Mouse (Mus musculus): ENCODE results near the gene Appl2. TPM values are rescaled to one million over a fixed set of nuclear protein-coding genes. Genes with fewer than 3 reads are reported as not detected.

Gene Appl2
- polyA plus RNA-seq, 1 experiment from 2014 or later = 35.7 TPM

GRCm38 (mm10) chr10:83624065-83624464 is 24.5 kb downstream of the Appl2 start:
- no peak for DNase-seq
- peak; percentile 15; the same call in 1 of the 2 replicates for TF ChIP-seq CTCF (IDR thresholded peaks at IDR 0.05; ENCODE audit: low read depth)
- peak; percentile 45 for ATAC-seq (ENCODE audit: insufficient read depth)
- no peak overlapping the region for H3K4me2 ChIP-seq
- H3K9ac ChIP-seq = no peak overlapping the region
- 60% methylated on average over 8 of the region's 8 CpGs for WGBS
- no peak overlapping the region; the same call in 1 of the 2 replicates for H3K27ac ChIP-seq (ENCODE audit: low read depth)
- no peaks in the 10 kb centered on the region for H3K4me1 ChIP-seq (ENCODE audit: insufficient read depth)
- H3K36me3 ChIP-seq (ENCODE audit: insufficient read depth) = peaks cover 40% of the 10 kb centered on the region
- H3K27me3 ChIP-seq (ENCODE audit: insufficient read depth, low read length) = no peaks in the 10 kb centered on the region
- H3K9me3 ChIP-seq (ENCODE audit: low read depth, low read length) = no peaks in the 10 kb centered on the region
- no peak overlapping the region for H3K4me3 ChIP-seq (ENCODE audit: low read depth, low read length)

GRCm38 (mm10) chr10:83620350-83621055 is 28.0 kb downstream of the Appl2 start:
- DNase-seq (peak; percentile 80), ATAC-seq (ENCODE audit: insufficient read depth) (no peak; the same call in 1 of the 2 replicates)
- H3K9ac ChIP-seq = no peak overlapping the region
- no peaks in the 10 kb centered on the region for H3K9me3 ChIP-seq (ENCODE audit: low read depth, low read length)
- no peak overlapping the region for H3K4me3 ChIP-seq (ENCODE audit: low read depth, low read length)
- H3K36me3 ChIP-seq (ENCODE audit: insufficient read depth) = peaks cover 31% of the 10 kb centered on the region
- WGBS = 84% methylated on average over 24 of the region's 24 CpGs
- no peak overlapping the region for H3K27ac ChIP-seq (ENCODE audit: low read depth)
- H3K27me3 ChIP-seq (ENCODE audit: insufficient read depth, low read length) = no peaks in the 10 kb centered on the region
- no peak overlapping the region for H3K4me2 ChIP-seq
- H3K4me1 ChIP-seq (ENCODE audit: insufficient read depth) = no peaks in the 10 kb centered on the region
- TF ChIP-seq CTCF (IDR thresholded peaks at IDR 0.05; ENCODE audit: low read depth) = no peak

- H3K4me1 ChIP-seq (ENCODE audit: insufficient read depth) = no peaks in the 10 kb centered on the region
- peaks cover 27% of the 10 kb centered on the region; the same call in 1 of the 2 replicates for H3K36me3 ChIP-seq (ENCODE audit: insufficient read depth)
- no peak overlapping the region for H3K4me2 ChIP-seq
- ATAC-seq (ENCODE audit: insufficient read depth) = no peak
- no peak overlapping the region for H3K9ac ChIP-seq
- H3K27ac ChIP-seq (ENCODE audit: low read depth) = no peak overlapping the region
- H3K4me3 ChIP-seq (ENCODE audit: low read depth, low read length) = no peak overlapping the region
- no peak for DNase-seq
- WGBS = 75% methylated on average over 12 of the region's 12 CpGs
- TF ChIP-seq CTCF (IDR thresholded peaks at IDR 0.05; ENCODE audit: low read depth) = no peak
- no peaks in the 10 kb centered on the region for H3K27me3 ChIP-seq (ENCODE audit: insufficient read depth, low read length)
- H3K9me3 ChIP-seq (ENCODE audit: low read depth, low read length) = no peaks in the 10 kb centered on the region
Measured at GRCm38 (mm10) chr10:83618819-83619440, 29.6 kb downstream of the Appl2 start.

GRCm38 (mm10) chr10:83617366-83617765 is 31.2 kb downstream of the Appl2 start:
- peak; percentile 44 for DNase-seq
- Histone ChIP-seq H3K27me3 (ENCODE audit: insufficient read depth, low read length) (no peaks in the 10 kb centered on the region), H3K36me3 (ENCODE audit: insufficient read depth) (peaks cover 31% of the 10 kb centered on the region; the same call in 1 of the 2 replicates), H3K4me3 (ENCODE audit: low read depth, low read length) (no peak overlapping the region), H3K9ac (no peak overlapping the region), H3K27ac (ENCODE audit: low read depth) (no peak overlapping the region), H3K4me2 (no peak overlapping the region), H3K9me3 (ENCODE audit: low read depth, low read length) (no peaks in the 10 kb centered on the region), H3K4me1 (ENCODE audit: insufficient read depth) (no peaks in the 10 kb centered on the region)
- ATAC-seq (ENCODE audit: insufficient read depth) = no peak
- WGBS = 61% methylated on average over 10 of the region's 10 CpGs
- peak; percentile 71 for TF ChIP-seq CTCF (IDR thresholded peaks at IDR 0.05; ENCODE audit: low read depth)

GRCm38 (mm10) chr10:83612648-83613215 is 35.8 kb downstream of the Appl2 start:
- Histone ChIP-seq H3K4me2 (no peak overlapping the region), H3K27me3 (ENCODE audit: insufficient read depth, low read length) (no peaks in the 10 kb centered on the region), H3K27ac (ENCODE audit: low read depth) (no peak overlapping the region), H3K4me1 (ENCODE audit: insufficient read depth) (no peaks in the 10 kb centered on the region), H3K9me3 (ENCODE audit: low read depth, low read length) (no peaks in the 10 kb centered on the region), H3K9ac (no peak overlapping the region), H3K36me3 (ENCODE audit: insufficient read depth) (peaks cover 55% of the 10 kb centered on the region), H3K4me3 (ENCODE audit: low read depth, low read length) (no peak overlapping the region)
- DNase-seq (no peak), ATAC-seq (ENCODE audit: insufficient read depth) (no peak)
- 89% methylated on average over 14 of the region's 14 CpGs for WGBS
- TF ChIP-seq CTCF (IDR thresholded peaks at IDR 0.05; ENCODE audit: low read depth) = no peak

- Histone ChIP-seq H3K9me3 (ENCODE audit: low read depth, low read length) (no peaks in the 10 kb centered on the region), H3K4me2 (no peak overlapping the region), H3K4me3 (ENCODE audit: low read depth, low read length) (no peak overlapping the region), H3K36me3 (ENCODE audit: insufficient read depth) (peaks cover 63% of the 10 kb centered on the region), H3K27ac (ENCODE audit: low read depth) (no peak overlapping the region), H3K9ac (no peak overlapping the region), H3K27me3 (ENCODE audit: insufficient read depth, low read length) (no peaks in the 10 kb centered on the region), H3K4me1 (ENCODE audit: insufficient read depth) (no peaks in the 10 kb centered on the region)
- DNase-seq (no peak), ATAC-seq (ENCODE audit: insufficient read depth) (no peak)
- 85% methylated on average over 5 of the region's 5 CpGs for WGBS
- no peak for TF ChIP-seq CTCF (IDR thresholded peaks at IDR 0.05; ENCODE audit: low read depth)
Measured at GRCm38 (mm10) chr10:83611863-83612262, 36.7 kb downstream of the Appl2 start.

- no peaks in the 10 kb centered on the region for H3K9me3 ChIP-seq (ENCODE audit: low read depth, low read length)
- no peaks in the 10 kb centered on the region for H3K27me3 ChIP-seq (ENCODE audit: insufficient read depth, low read length)
- H3K4me1 ChIP-seq (ENCODE audit: insufficient read depth) = no peaks in the 10 kb centered on the region
- H3K4me2 ChIP-seq = no peak overlapping the region
- WGBS = 94% methylated on average over 7 of the region's 7 CpGs
- H3K4me3 ChIP-seq (ENCODE audit: low read depth, low read length) = no peak overlapping the region
- peaks cover 64% of the 10 kb centered on the region for H3K36me3 ChIP-seq (ENCODE audit: insufficient read depth)
- ATAC-seq (ENCODE audit: insufficient read depth) (no peak), DNase-seq (no peak)
- TF ChIP-seq CTCF (IDR thresholded peaks at IDR 0.05; ENCODE audit: low read depth) = no peak
- H3K27ac ChIP-seq (ENCODE audit: low read depth) = no peak overlapping the region
- H3K9ac ChIP-seq = no peak overlapping the region
Measured at GRCm38 (mm10) chr10:83610518-83610917, 38.0 kb downstream of the Appl2 start.

All from lung, embryonic 14.5 days (tissue).